Mouse (Mus musculus) neural tube, embryonic 12.5 days (tissue): ENCODE measurements around the gene Tspan1. TPM values are rescaled to one million over a fixed set of nuclear protein-coding genes. Genes with fewer than 3 reads are reported as not detected.

ENCODE experiments used
- polyA plus RNA-seq: library from polyadenylated mRNA; unstranded; fragments of >200 nt; fragmentation: Nextera tagmentation; extraction: Ambion mirVana; gene quantifications from 2 replicates; pipeline ENCODE4 v1.2.1, GENCODE M21; 2016

Tspan1 gene
- polyA plus RNA-seq, 1 experiment from 2014 or later: 0.09 TPM

Other genes with a start within 250 kb of the Tspan1 start
- 1.6 and 2.4 TPM in 2 replicates for gene Dmbx1, start 227.7 kb downstream of the Tspan1 start, polyA plus RNA-seq
- gene Faah, start 149.7 kb downstream of the Tspan1 start, polyA plus RNA-seq: 4.8 and 5.8 TPM in 2 replicates
- gene Nsun4, start 113.7 kb downstream of the Tspan1 start, polyA plus RNA-seq: 16.2 and 19.7 TPM in 2 replicates
- 378 and 393 TPM in 2 replicates for gene Uqcrh, start 92.5 kb downstream of the Tspan1 start, polyA plus RNA-seq
- gene Lrrc41, start 92.3 kb downstream of the Tspan1 start, polyA plus RNA-seq: 71.9 and 75.0 TPM in 2 replicates
- 26.9 and 29.4 TPM in 2 replicates for gene Rad54l, start 43.9 kb downstream of the Tspan1 start, polyA plus RNA-seq
- gene Pomgnt1, start 43.8 kb downstream of the Tspan1 start, polyA plus RNA-seq: 60.8 and 68.4 TPM in 2 replicates
- 1.6 and 1.7 TPM in 2 replicates for gene Lurap1, start 16.3 kb downstream of the Tspan1 start, polyA plus RNA-seq
- gene 1700042G07Rik, start 5.8 kb upstream of the Tspan1 start, polyA plus RNA-seq: not detected in 2 replicates
- gene Gm49337, start 5.8 kb upstream of the Tspan1 start, polyA plus RNA-seq: not detected in 2 replicates
- gene Pik3r3, start 54.0 kb upstream of the Tspan1 start, polyA plus RNA-seq: 84.6 and 92.7 TPM in 2 replicates